Mouse (Mus musculus) splenic B cell, adult 2 months (primary cell): ENCODE data around the gene Tmem265.
A peak's percentile ranks its signal among the peaks of the same experiment; 100 is the strongest.

ENCODE experiments used
- DNase-seq: peaks from one replicate; pipeline ENCODE4 v3.0.0-alpha.2; 2011; ENCODE audit warnings: low read depth, low spot score
- H3K27me3 ChIP-seq: 2 replicates; pipeline ENCODE4 v1.6.1; 2012; ENCODE audit warnings: mild to moderate bottlenecking, low read length, moderate library complexity, mixed read lengths; ENCODE audit not compliant: control insufficient read depth, poor library complexity, insufficient read depth, severe bottlenecking
- H3K36me3 ChIP-seq: 2 replicates; pipeline ENCODE4 v1.6.1; 2012; ENCODE audit warnings: mild to moderate bottlenecking, low read length, moderate library complexity, mixed read lengths; ENCODE audit not compliant: control insufficient read depth, poor library complexity, insufficient read depth, severe bottlenecking

Gene Tmem265

GRCm38 (mm10) chr7:127573503-127574008 lies 12.4 kb downstream of the Tmem265 start:
- Histone ChIP-seq H3K27me3 (no peaks in the 10 kb centered on the region), H3K36me3 (peaks cover 3% of the 10 kb centered on the region; the same call in 1 of the 2 replicates)
- peak; percentile 34 for DNase-seq

- H3K27me3 ChIP-seq, result no peaks in the 10 kb centered on the region
- 0 out of 2 replicates have a peak, but pooled peaks cover 2% of the 10 kb centered on the region for H3K36me3 ChIP-seq
- DNase-seq, result peak; percentile 9
These were observed 12.9 kb downstream of the Tmem265 start for GRCm38 (mm10) chr7:127574115-127574514.

GRCm38 (mm10) chr7:127583260-127583659 lies 22.1 kb downstream of the Tmem265 start:
- Histone ChIP-seq H3K27me3 (no peaks in the 10 kb centered on the region), H3K36me3 (peaks cover 6% of the 10 kb centered on the region)
- DNase-seq, result no peak

GRCm38 (mm10) chr7:127585031-127585430 lies 23.8 kb downstream of the Tmem265 start:
- DNase-seq, result no peak
- no peaks in the 10 kb centered on the region for H3K27me3 ChIP-seq

GRCm38 (mm10) chr7:127586149-127586548 lies 25.0 kb downstream of the Tmem265 start:
- Histone ChIP-seq H3K27me3 (no peaks in the 10 kb centered on the region), H3K36me3 (peaks cover 8% of the 10 kb centered on the region)
- no peak for DNase-seq

More at GRCm38 (mm10) chr7:127585031-127585430, 23.8 kb downstream of the Tmem265 start:
- peaks cover 6% of the 10 kb centered on the region for H3K36me3 ChIP-seq

- Histone ChIP-seq H3K27me3 (no peaks in the 10 kb centered on the region), H3K36me3 (peaks cover 10% of the 10 kb centered on the region)
- no peak for DNase-seq
These were observed 26.0 kb downstream of the Tmem265 start for GRCm38 (mm10) chr7:127587196-127587595.

GRCm38 (mm10) chr7:127588011-127588871 lies 27.1 kb downstream of the Tmem265 start, which contains the start of the genes Ccdc189 and Rnf40:
Gene Ccdc189 (minus strand): TSS chr7:127588595.
Gene Rnf40 (plus strand): TSS chr7:127588767.
- H3K27me3 ChIP-seq, result no peaks in the 10 kb centered on the region
- peak; percentile 97 for DNase-seq
- H3K36me3 ChIP-seq, result peaks cover 6% of the 10 kb centered on the region

- no peak for DNase-seq
- Histone ChIP-seq H3K36me3 (peaks cover 8% of the 10 kb centered on the region), H3K27me3 (no peaks in the 10 kb centered on the region)
These were observed 27.7 kb downstream of the Tmem265 start for GRCm38 (mm10) chr7:127588901-127589300.

GRCm38 (mm10) chr7:127589637-127590036 lies 28.4 kb downstream of the Tmem265 start:
- peaks cover 12% of the 10 kb centered on the region for H3K36me3 ChIP-seq
- DNase-seq, result no peak

GRCm38 (mm10) chr7:127591108-127591507 lies 29.9 kb downstream of the Tmem265 start:
- peaks cover 23% of the 10 kb centered on the region for H3K36me3 ChIP-seq
- no peak for DNase-seq
- H3K27me3 ChIP-seq, result no peaks in the 10 kb centered on the region

More at GRCm38 (mm10) chr7:127589637-127590036, 28.4 kb downstream of the Tmem265 start:
- no peaks in the 10 kb centered on the region for H3K27me3 ChIP-seq

GRCm38 (mm10) chr7:127592575-127592974 lies 31.4 kb downstream of the Tmem265 start:
- Histone ChIP-seq H3K27me3 (no peaks in the 10 kb centered on the region), H3K36me3 (peaks cover 28% of the 10 kb centered on the region)
- DNase-seq, result no peak

- Histone ChIP-seq H3K27me3 (no peaks in the 10 kb centered on the region), H3K36me3 (peaks cover 26% of the 10 kb centered on the region)
- no peak for DNase-seq
These were observed 35.6 kb downstream of the Tmem265 start for GRCm38 (mm10) chr7:127596747-127597146.

- Histone ChIP-seq H3K27me3 (no peaks in the 10 kb centered on the region), H3K36me3 (peaks cover 17% of the 10 kb centered on the region)
- DNase-seq, result no peak
These were observed 39.4 kb downstream of the Tmem265 start for GRCm38 (mm10) chr7:127600612-127601011.

- H3K36me3 ChIP-seq, result peaks cover 12% of the 10 kb centered on the region
- H3K27me3 ChIP-seq, result no peaks in the 10 kb centered on the region
- DNase-seq, result no peak
These were observed 40.5 kb downstream of the Tmem265 start for GRCm38 (mm10) chr7:127601735-127602134.

- Histone ChIP-seq H3K27me3 (no peaks in the 10 kb centered on the region), H3K36me3 (peaks cover 8% of the 10 kb centered on the region)
- no peak for DNase-seq
These were observed 41.7 kb downstream of the Tmem265 start for GRCm38 (mm10) chr7:127602903-127603302.
